Mouse (Mus musculus): ENCODE measurements around the gene Tfcp2. TPM values are rescaled to one million over a fixed set of nuclear protein-coding genes. Genes with fewer than 3 reads are reported as not detected.

Tfcp2 gene
- total RNA-seq, 2 experiments from 2014 or later: 9.6 to 11.6 TPM

DNA sequence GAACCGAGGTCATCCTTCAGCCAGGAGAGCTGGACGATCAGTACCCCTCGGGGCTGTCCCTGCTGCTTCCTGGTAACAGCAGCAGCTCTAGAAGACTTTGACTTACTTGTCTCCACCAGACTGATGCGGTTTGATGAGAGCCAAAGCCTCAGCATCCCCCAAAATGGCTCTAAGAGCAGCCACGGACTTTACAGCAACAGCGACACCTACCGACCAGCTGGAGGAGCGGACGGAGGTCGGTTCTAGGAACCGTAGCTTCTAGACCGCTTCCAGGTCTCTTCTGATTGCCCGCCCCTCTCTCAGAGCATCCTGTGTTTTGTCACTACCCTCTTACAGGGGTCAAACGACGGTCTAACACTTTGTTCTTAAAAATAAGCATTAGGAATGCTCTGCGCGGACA lies 94.5 kb downstream of the Tfcp2 start:
- intact Hi-C loops (cut with DNase I; ENCODE audit: low total_unique reads): loop anchor here (5.0 kb wide), 2 partner anchors 115 to 190 kb away; no protein-coding TSS in a partner anchor
- DNase-seq: peak; percentile 72

DNA sequence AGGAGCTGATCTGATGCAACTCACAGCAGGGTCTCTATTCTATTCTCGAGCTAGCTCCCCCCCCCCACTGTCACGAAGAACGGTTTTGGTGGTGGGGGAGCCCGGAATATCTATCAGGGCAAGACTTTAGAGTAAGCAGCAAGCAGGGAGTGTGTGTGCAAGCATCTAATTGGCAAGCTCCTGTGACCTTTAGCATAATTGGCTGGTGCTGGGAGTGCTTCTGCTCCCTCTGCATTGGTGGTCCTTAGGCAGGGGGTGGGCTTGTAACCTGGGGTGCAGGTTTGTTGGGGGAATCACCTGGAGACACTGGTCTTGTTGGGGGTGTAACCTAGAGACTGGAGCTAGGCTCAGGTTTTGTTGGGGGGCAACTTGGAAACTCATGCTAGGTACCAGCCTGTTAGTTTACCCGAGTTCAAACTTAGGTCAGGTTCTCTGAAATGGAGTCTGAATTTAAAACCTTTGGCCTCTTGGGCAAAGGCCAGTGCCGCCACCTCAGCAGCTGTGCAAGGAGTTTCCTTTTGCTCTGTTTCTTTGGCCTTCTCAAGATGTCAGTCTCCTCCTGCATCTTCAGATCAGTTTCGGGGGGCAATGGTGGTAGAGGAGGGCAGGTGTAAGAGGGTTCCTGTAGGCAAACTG lies 95.3 kb downstream of the Tfcp2 start:
- no peak for DNase-seq
- intact Hi-C loops (cut with DNase I; ENCODE audit: low total_unique reads): loop anchor here (5.0 kb wide), 2 partner anchors 114 to 189 kb away; no protein-coding TSS in a partner anchor

DNA sequence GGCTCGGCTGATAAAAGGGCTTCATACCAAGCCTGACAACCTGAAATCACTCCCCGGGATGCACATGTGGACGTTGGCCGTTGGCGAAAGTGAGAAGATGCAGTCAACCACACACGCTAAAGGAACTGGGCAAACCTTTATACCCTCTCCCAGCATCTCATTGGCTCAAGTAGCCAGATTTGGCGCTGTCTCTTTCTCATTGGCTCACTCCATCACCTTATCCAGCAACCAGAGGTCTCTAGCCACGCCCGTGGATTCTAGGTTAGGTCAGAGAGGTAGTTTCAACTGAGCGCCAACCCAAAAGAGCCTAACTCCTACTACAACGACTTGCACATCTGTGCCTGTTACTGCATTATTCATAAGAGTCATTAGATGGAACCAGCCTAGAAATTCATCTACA lies 99.3 kb downstream of the Tfcp2 start:
- intact Hi-C loops (cut with DNase I; ENCODE audit: low total_unique reads): no loop called here

DNA sequence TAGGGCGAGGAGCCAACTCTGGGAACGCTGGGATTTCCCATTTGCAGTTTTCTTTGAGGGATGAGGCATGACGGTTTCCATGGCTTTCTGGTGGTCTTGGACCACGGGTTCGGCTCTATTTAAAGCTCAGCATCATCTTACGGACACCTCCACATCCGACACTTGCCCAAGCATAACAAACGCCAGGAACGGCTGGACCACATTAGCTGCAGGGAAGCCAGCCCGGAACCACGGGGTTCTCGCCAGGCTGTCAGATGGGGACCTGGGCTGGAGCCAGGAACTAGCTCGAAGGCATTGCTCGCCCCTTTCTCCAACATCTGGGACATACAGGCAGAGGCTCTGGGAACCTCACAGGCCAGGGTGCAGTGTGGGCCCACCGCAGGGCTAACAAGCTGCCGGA lies 100.6 kb downstream of the Tfcp2 start:
- peak; percentile 64 for DNase-seq
- intact Hi-C loops (cut with DNase I; ENCODE audit: low total_unique reads): no loop called here

More for the DNA sequence above, 99.3 kb downstream of the Tfcp2 start:
- DNase-seq: no peak

DNA sequence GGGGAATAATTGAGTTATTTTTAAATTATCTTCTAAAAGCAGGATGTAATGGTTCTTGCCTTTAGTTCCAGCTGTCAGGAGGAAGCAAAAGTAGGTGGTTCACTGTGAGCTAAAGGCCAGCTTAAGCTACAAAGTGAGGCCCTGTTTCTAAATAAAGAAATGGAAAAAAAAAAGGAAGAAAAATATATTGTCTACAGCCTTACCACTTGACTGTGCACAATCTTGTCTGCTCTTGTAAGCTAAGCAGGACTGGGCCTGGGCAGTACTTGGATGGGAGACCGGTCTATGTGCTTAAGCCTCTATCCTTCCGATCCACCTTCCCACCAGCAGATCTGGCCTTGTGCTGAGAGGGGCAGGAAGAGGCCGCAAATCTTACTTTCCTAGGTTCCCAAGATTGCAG lies 102.3 kb downstream of the Tfcp2 start:
- intact Hi-C loops (cut with DNase I; ENCODE audit: low total_unique reads): no loop called here

DNA sequence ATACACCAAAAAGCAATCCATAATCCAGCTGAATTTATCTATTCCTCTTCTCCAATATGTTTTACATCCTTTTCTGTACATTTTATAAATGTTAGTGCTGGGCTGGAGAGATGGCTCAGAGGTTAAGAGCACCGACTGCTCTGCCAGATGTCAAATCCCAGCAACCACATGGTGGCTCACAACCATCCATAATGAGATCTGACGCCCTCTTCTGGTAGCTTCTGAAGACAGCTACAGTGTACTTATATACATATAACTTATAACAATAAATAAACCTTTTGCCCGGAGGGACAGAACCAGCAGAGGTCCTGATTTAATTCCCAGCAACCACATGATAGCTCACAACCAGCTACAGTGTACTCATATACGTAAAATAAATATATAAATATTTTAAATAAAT lies 103.2 kb downstream of the Tfcp2 start:
- intact Hi-C loops (cut with DNase I; ENCODE audit: low total_unique reads): no loop called here
- no peak for DNase-seq

More for the DNA sequence above, 102.3 kb downstream of the Tfcp2 start:
- DNase-seq: no peak

Other genes with a start within 250 kb of the Tfcp2 start
- 10 to 100 TPM; 18.5 to 23.0 TPM for gene Mettl7a1, start 247.9 kb downstream of the Tfcp2 start, total RNA-seq (2021)
- under 1 TPM in 1 of 2 experiments, not detected in 1; 0.21 TPM for gene Mettl7a3, start 217.1 kb downstream of the Tfcp2 start, total RNA-seq (2021)
- gene Methig1, start 198.9 kb downstream of the Tfcp2 start, total RNA-seq (2021): not detected
- under 1 TPM; 0.49 TPM for gene Mettl7a2, start 198.8 kb downstream of the Tfcp2 start, total RNA-seq (2021)
- gene Higd1c, start 187.5 kb downstream of the Tfcp2 start, total RNA-seq (2021): not detected
- not detected for gene Gm5475, start 129.9 kb downstream of the Tfcp2 start, total RNA-seq (2021)
- 10 to 100 TPM; 32.3 to 34.8 TPM for gene Slc11a2, start 126.9 kb downstream of the Tfcp2 start, total RNA-seq (2021)
- 10 to 100 TPM in 1 of 2 experiments, 1 to 10 TPM in 1; 9.2 to 10.5 TPM for gene Letmd1, start 83.0 kb downstream of the Tfcp2 start, total RNA-seq (2021)
- 1 to 10 TPM; 1.9 to 2.9 TPM for gene Csrnp2, start 56.5 kb downstream of the Tfcp2 start, total RNA-seq (2021)
- 1 to 10 TPM; 7.6 to 9.7 TPM for gene Pou6f1, start 48.0 kb upstream of the Tfcp2 start, total RNA-seq (2021)
- gene Dazap2, start 63.3 kb upstream of the Tfcp2 start, total RNA-seq (2021): 10 to 100 TPM; 58.7 to 62.1 TPM
- gene Smagp, start 84.9 kb upstream of the Tfcp2 start, total RNA-seq (2021): 1 to 10 TPM; 6.0 to 6.4 TPM
- under 1 TPM; 0.53 to 0.89 TPM for gene Bin2, start 117.5 kb upstream of the Tfcp2 start, total RNA-seq (2021)
- gene Cela1, start 135.9 kb upstream of the Tfcp2 start, total RNA-seq (2021): not detected
- under 1 TPM; 0.18 to 0.33 TPM for gene Galnt6, start 177.4 kb upstream of the Tfcp2 start, total RNA-seq (2021)
- 1 to 10 TPM; 2.0 to 6.0 TPM for gene Slc4a8, start 209.7 kb upstream of the Tfcp2 start, total RNA-seq (2021)